Mouse (Mus musculus) CD4-positive helper T cell, adult 2 months (primary cell): ENCODE measurements around the gene 1700012B09Rik.

Experiments used
- DNase-seq: peaks from one replicate; pipeline ENCODE4 v3.0.0-alpha.2; 2012; ENCODE audit warnings: low read depth, missing footprints, low spot score

Gene 1700012B09Rik

DNA sequence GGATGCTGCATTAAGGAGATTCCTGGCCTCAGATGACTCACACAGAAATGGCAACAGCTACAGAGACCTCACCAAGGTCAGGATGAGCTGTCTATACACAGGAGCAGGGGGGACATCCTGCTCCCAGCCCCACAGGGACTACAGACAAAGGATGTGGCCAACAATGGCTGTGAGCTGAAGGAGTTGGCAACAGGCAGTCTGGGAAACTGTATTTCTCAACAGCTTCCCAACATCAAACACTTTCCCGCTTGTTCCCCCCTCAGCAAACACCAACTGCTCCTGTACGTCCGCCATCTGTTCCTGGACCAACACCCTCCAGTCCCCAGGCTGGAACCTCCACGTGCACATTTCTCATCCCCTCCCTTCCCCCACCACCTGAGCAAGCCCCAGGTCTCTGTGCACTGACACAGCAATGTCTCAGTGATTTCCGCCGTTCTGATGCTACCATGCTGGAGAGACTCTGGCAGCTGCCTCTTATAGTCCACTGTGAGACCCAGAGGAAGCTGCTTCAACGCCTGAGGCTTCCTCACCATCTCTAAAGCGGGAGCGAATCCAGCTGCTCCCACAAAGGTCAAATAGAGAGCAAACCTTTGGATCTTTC, 39.8 kb downstream of the 1700012B09Rik start:
- no peak for DNase-seq

- no peak for DNase-seq
These were observed 42.5 kb downstream of the 1700012B09Rik start for GRCm38 (mm10) chr9:14728365-14728764.

- DNase-seq = no peak
These were observed 44.2 kb downstream of the 1700012B09Rik start for GRCm38 (mm10) chr9:14726629-14727028.

- no peak for DNase-seq
These were observed 44.8 kb downstream of the 1700012B09Rik start for GRCm38 (mm10) chr9:14726005-14726404.

- no peak for DNase-seq
These were observed 45.9 kb downstream of the 1700012B09Rik start for GRCm38 (mm10) chr9:14724755-14725420.

DNA sequence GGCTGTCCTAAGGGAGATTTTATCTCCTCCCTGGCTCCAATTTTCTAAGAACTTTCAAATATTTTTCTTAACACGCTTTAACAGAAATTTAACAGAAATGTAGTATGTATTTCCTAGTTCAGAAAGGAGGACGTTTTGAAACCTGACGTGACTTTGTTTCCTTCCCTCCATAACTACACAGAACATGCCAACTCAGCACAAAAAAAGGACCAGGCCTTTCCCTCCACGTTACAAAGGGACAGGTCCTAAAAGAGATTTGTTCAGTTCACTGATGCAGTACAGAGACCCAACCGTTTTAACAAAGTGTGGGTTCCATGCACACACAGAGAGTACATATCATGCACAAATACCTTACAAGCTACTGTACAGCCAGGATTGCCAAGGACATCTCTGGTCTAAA, 49.2 kb downstream of the 1700012B09Rik start:
- DNase-seq = no peak

GRCm38 (mm10) chr9:14720384-14720783, 50.4 kb downstream of the 1700012B09Rik start:
- no peak for DNase-seq

DNA sequence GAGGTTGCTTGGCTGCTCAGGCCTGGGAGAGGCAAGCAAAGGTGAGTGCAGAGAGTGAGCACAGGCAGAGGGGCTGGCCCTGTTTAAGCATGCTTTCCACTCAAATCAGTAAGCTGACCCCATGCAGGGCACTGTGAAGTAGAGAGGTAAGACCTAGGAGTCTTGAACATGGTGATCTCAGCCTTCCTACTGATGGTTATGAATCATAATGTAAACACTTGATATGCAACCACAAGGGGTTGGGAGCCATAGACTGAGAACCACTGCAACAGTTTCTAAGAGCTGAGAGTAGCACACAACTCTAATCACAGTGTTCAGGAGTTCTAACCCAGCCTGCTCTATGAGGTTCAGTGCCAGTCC, 52.5 kb downstream of the 1700012B09Rik start:
- DNase-seq = no peak

GRCm38 (mm10) chr9:14717689-14718331, 53.0 kb downstream of the 1700012B09Rik start:
- DNase-seq = no peak

GRCm38 (mm10) chr9:14715258-14715657, 55.6 kb downstream of the 1700012B09Rik start:
- no peak for DNase-seq

DNA sequence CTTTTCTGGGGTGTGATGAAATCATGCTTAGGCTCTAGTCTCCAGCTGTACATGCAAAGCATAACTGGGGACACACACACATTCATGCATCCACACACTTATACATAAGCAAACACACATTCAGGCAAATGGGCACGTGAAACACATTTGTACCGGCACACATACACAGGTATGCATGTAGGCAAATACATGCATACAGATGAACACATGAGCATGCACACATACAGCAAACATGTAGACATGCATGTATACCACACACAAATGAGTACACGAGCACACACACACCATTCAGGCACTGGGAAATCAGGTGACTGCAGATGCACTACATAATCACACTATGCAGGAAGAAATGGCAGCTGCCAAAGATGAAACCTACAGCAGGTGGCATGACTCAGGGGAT, 59.9 kb downstream of the 1700012B09Rik start:
- no peak for DNase-seq
